Mouse (Mus musculus) gastrocnemius, postnatal 36 days (tissue): ENCODE data around the gene Dyrk1b. TPM values are rescaled to one million over a fixed set of nuclear protein-coding genes. Genes with fewer than 3 reads are reported as not detected.
"Not testable (repeated sequence)": the region's sequence is repeated elsewhere in the genome, so short reads cannot be mapped to it uniquely, and the experiment has no call there.

Experiments
- DNase-seq, 2 experiments: peaks; one replicate each; pipeline ENCODE4 v3.0.0; 2022
- intact Hi-C: fragments of 180-260 bp; cut with DNase I; formaldehyde crosslinking; loops from one replicate; pipeline ENCODE4 v1.15.1; 2025
- long read RNA-seq, 2 experiments: library from polyadenylated mRNA; stranded (forward); transcript quantifications; one replicate each; pipeline ENCODE4 v2.0.0; 2021
- total RNA-seq, 2 experiments: library from RNA; stranded (reverse); gene quantifications; 2 replicates each; pipeline ENCODE4 v1.2.3; 2021

Gene Dyrk1b
- total RNA-seq, result 10 to 100 TPM; 82.4 to 90.6 TPM
- long read RNA-seq, experiment 1, transcript Dyrk1b-202 (11 exons, 2,523 nt), result major isoform, 9 of 39 reads
- long read RNA-seq, experiment 1, partial matches to known transcripts, result 16 of 39 reads
- long read RNA-seq, experiment 1, other reads (novel, unspliced or antisense), result 11 of 39 reads
- long read RNA-seq, experiment 2, transcript Dyrk1b-202 (11 exons, 2,523 nt), result major isoform, 13 of 58 reads
- long read RNA-seq, experiment 2, partial matches to known transcripts, result 39 of 58 reads
- long read RNA-seq, experiment 2, other reads (novel, unspliced or antisense), result 4 of 58 reads

GRCm38 (mm10) chr7:28179228-28179627, at the start of gene Dyrk1b:
TSS of gene Dyrk1b (plus strand) at chr7:28179469.
- intact Hi-C loops, result no loop called here
- DNase-seq, result peak; percentile 98 to 99

DNA sequence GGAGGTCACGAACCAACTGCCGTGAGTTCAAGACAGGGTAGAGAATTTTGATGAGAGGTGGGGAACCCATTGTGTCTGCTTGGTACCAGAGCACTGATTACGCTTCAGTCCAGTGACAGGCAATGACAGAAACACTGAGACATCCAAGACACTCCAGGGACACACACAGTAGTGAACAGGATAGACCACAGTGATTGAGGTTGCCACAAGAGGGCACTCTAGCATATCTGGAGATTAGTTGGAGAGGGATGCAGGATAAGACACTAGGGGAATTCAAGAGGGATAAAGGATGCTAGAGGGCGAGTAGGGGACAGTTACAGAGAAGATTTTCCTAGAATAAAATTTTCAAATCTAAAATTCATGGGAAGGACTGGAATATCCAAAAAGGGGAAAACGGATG, 41.7 kb upstream of the Dyrk1b start:
- intact Hi-C loops, result no loop called here
- no peak for DNase-seq

GRCm38 (mm10) chr7:28148263-28148662, 31.0 kb upstream of the Dyrk1b start:
- DNase-seq, result peak; percentile 38 to 50
- intact Hi-C loops, result loop anchor here (1.0 to 2.0 kb wide), 2 partner anchors 67 to 151 kb away; no protein-coding TSS in a partner anchor

- no peak for DNase-seq
- intact Hi-C loops, result loop anchor here (2.0 to 5.0 kb wide), 2 partner anchors 65 to 98 kb away; partner anchors contain the start of gene Psmc4
Measured at GRCm38 (mm10) chr7:28149841-28150240, 29.4 kb upstream of the Dyrk1b start.

DNA sequence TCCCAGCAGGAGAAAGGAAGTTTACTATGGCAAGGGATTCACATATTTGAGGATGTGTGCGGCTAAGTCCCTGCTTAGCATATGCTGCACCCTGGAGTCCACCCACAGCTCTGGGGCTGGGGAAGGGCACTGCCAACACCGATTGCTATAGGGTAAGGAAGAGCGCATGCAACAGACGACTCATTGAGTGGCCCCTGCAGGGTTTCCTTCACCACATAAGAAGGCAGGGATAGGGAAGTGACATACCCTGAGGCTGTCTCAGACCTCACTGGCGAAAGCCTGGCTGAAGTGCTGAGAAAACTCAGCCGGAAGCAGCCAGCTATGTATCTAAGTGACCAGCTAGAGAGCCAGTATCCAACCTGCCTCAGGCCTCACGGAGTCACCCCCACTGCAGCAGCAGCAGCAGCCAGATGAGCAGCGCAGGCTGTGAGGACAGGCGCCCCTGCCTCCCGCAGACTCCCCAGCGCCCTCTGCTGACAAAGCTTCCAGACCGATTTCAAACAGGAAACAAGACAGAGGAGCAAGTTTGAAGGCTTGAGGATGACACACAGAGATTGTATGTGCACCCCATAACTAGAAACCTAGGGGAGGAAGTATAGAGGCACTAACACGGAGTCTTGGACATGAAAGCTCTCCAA, 27.6 kb upstream of the Dyrk1b start:
- intact Hi-C loops, result loop anchor here (5.0 kb wide), 1 partner anchor 99 kb away; the partner anchor contains the start of gene Psmc4
- no peak for DNase-seq

DNA sequence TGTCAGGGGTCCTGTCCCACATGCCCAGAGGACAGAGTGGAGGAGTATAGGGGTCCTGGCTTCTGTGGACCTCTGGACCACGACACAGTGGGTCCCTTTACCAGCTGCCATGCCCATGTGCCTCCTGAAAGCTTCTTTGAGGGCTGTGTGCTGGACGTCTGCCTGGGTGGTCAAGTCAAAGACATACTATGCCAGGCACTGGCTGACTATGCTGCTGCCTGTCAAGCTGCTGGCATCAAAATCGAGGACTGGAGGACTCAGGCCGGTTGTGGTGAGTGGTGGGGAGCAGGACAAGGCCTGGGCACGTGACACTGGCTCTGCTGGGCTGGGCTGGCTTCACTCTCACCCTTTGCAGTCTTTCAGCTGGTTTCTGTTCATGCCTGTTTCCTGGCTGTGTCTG, 25.7 kb upstream of the Dyrk1b start:
- intact Hi-C loops, result loop anchor here (5.0 kb wide), 1 partner anchor 101 kb away; the partner anchor contains the start of gene Psmc4
- DNase-seq, result not testable (repeated sequence)

DNA sequence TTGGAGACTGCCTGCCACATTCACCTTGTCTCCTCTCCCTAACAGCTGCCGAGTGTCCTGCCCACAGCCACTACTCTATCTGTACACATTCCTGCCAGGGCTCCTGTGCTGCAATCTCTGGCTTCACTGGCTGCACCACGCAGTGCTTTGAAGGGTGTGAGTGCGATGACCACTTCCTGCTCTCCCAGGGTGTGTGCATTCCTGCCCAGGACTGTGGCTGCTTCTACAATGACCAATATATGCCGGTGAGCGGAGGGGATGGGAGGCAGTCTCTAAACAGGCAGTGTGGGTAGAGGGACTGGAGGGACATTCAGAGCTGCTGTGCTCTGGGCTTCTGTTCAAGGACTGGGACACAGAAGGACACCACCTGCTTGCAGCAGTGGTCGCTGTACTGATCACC, 20.0 kb upstream of the Dyrk1b start:
- intact Hi-C loops, result no loop called here
- no peak for DNase-seq

GRCm38 (mm10) chr7:28159893-28160292, 19.4 kb upstream of the Dyrk1b start:
- no peak for DNase-seq
- intact Hi-C loops, result no loop called here

- DNase-seq, result no peak
- intact Hi-C loops, result no loop called here
Measured at GRCm38 (mm10) chr7:28161163-28161749, 18.0 kb upstream of the Dyrk1b start.

- intact Hi-C loops, result no loop called here
- DNase-seq, result no peak
Measured at GRCm38 (mm10) chr7:28165406-28165805, 13.9 kb upstream of the Dyrk1b start.

GRCm38 (mm10) chr7:28168320-28169115, 10.8 kb upstream of the Dyrk1b start:
- peak; percentile 33 to 50 for DNase-seq
- intact Hi-C loops, result loop anchor here (2.0 kb wide), 1 partner anchor 38 kb away; no protein-coding TSS in a partner anchor

GRCm38 (mm10) chr7:28169489-28170422, 9.5 kb upstream of the Dyrk1b start, which contains the start of gene Fbl:
TSS of gene Fbl (plus strand) at chr7:28169710.
- DNase-seq, result peak; percentile 84 to 85
- intact Hi-C loops, result loop anchor here (2.0 kb wide), 1 partner anchor 37 kb away; no protein-coding TSS in a partner anchor

DNA sequence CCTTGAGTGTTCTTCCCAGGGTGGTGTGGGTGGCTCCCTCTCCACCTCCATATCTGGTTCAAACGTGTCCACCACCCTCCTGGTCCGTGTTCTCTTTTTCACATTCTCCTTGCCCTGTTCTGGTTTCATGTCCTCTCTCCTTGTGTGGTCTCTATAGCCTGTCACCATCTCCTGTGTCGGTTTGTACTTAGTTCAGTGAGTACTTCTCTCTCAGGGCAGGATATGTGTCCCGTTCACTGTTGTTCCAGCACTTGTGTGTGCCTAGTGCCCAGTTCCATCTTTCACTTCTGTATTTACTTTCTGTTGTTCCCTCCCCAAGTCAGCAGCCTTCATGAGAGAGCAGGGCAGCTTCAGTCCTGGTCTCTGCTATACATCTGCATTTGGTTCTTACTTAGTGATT, 3.9 kb upstream of the Dyrk1b start:
- no peak for DNase-seq
- intact Hi-C loops, result no loop called here

- DNase-seq, result peak; percentile 90 to 93
- intact Hi-C loops, result loop anchor here (2.0 kb wide), 1 partner anchor 15 kb away; no protein-coding TSS in a partner anchor
Measured at GRCm38 (mm10) chr7:28179741-28180377, 590 bp downstream of the Dyrk1b start.

DNA sequence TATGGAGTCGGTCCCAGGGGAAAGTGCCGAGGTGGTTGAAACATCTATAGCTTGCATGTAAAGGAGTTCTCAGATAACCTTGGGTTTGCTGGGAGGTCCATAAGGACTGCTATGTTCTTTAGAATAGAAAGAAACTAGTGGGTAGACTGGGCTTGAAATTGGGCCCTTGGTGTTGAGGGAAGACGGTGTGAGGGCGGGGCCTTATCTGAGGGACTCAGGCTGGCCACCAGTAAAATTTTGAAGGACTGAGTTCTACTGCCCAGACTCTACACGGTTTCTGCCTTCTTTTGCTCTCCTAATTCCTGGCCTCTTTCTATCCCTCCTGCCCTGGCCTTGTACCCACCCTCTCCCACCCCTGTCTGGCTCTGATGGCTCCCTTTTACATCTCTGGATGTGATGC, 1.6 kb downstream of the Dyrk1b start:
- DNase-seq, result no peak
- intact Hi-C loops, result loop anchor here (2.0 kb wide), 1 partner anchor 14 kb away; no protein-coding TSS in a partner anchor

GRCm38 (mm10) chr7:28181376-28181775, 2.1 kb downstream of the Dyrk1b start:
- intact Hi-C loops, result loop anchor here (2.0 kb wide), 1 partner anchor 13 kb away; no protein-coding TSS in a partner anchor
- DNase-seq, result no peak

DNA sequence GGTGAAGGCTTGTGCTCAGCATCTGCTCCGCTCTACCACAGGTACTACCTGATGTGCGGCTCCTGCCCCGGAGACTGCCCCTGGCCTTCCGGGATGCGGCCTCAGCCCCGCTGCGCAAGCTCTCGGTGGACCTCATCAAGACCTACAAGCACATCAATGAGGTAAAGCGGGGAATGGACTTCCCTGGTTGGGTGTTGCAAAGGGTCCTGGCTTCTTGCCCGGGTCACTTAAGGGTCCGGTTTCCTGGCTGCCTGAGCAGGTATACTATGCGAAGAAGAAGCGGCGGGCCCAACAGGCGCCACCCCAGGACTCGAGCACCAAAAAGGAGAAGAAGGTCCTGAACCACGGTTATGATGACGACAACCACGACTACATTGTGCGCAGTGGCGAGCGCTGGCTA, 3.1 kb downstream of the Dyrk1b start:
- DNase-seq, result peak in 1 of 2 experiments; percentile 40
- intact Hi-C loops, result no loop called here

GRCm38 (mm10) chr7:28185884-28186283, 6.6 kb downstream of the Dyrk1b start:
- no peak for DNase-seq
- intact Hi-C loops, result no loop called here

DNA sequence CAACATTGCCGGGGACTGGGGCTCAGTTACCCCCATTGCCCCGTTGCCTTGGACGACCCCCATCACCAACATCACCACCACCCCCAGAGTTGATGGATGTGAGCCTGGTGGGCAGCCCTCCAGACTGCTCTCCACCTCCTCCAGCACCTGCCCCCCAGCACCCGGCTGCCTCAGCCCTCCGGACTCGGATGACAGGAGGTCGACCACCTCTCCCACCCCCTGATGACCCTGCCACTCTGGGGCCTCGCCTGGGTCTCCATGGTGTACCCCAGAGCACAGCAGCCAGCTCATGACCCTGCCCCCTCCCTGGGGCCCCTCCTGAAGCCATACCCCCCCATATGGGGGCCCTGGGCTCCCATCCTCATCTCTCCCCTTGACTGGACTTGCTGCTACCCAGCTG, 7.4 kb downstream of the Dyrk1b start:
- intact Hi-C loops, result no loop called here
- no peak for DNase-seq
